Mouse (Mus musculus) liver, embryonic 14.5 days (tissue): ENCODE measurements around the gene Lins1. TPM values are rescaled to one million over a fixed set of nuclear protein-coding genes. Genes with fewer than 3 reads are reported as not detected.

Experiments
- ATAC-seq: fragments of 200-750 bp; cut with Nextera tagmentation; 2 replicates; pipeline ENCODE4 v1.8.0; 2017; ENCODE audit warnings: moderate number of reproducible peaks, mild to moderate bottlenecking, moderate library complexity; ENCODE audit not compliant: insufficient read depth
- DNase-seq, 3 experiments: peaks; one replicate each; pipeline ENCODE4 v3.0.0-alpha.2; 2012 to 2013; ENCODE audit warnings: low read depth in 3 of 3, low spot score in 3 of 3
- H3K27ac ChIP-seq: fragments of 300-500 bp; sonication (generic); 2 replicates; pipeline ENCODE4 v1.5.1; 2014; ENCODE audit warnings: moderate library complexity, mild to moderate bottlenecking, control low read depth, inconsistent platforms
- H3K27me3 ChIP-seq: fragments of 300-500 bp; sonication (generic); 2 replicates; pipeline ENCODE4 v1.6.1; 2014; ENCODE audit warnings: mild to moderate bottlenecking, low read length, moderate library complexity; ENCODE audit not compliant: control insufficient read depth, insufficient read depth
- H3K36me3 ChIP-seq: fragments of 300-500 bp; sonication (generic); replicated peaks from 2 replicates; pipeline ENCODE4 v1.6.1; 2014; ENCODE audit warnings: low read depth; ENCODE audit not compliant: control insufficient read depth, insufficient read depth
- H3K4me1 ChIP-seq, 2 experiments: fragments of 200-500 bp in 1 of 2; fragments of 300-500 bp in 1 of 2; sonication (generic) in 1 of 2; replicated peaks; 2 replicates each; pipeline ENCODE4 v1.6.1; 2012 to 2014; ENCODE audit warnings: antibody characterized with exemption in 1 of 2, inconsistent platforms in 1 of 2, low read length in 1 of 2; ENCODE audit not compliant: control insufficient read depth in 2 of 2, insufficient read depth in 2 of 2
- H3K4me2 ChIP-seq: fragments of 300-500 bp; sonication (generic); 2 replicates; pipeline ENCODE4 v1.6.1; 2014; ENCODE audit warnings: low read depth, mild to moderate bottlenecking, control low read depth, moderate library complexity
- H3K4me3 ChIP-seq, 2 experiments: fragments of 200-500 bp in 1 of 2; fragments of 300-500 bp in 1 of 2; sonication (generic) in 1 of 2; 2 replicates each; pipeline ENCODE4 v1.5.1; 2012 to 2014; ENCODE audit warnings: low read depth in 2 of 2, low read length in 2 of 2, mild to moderate bottlenecking in 2 of 2, control low read depth in 1 of 2, inconsistent platforms in 1 of 2, moderate library complexity in 1 of 2; ENCODE audit not compliant: insufficient read depth in 1 of 2
- H3K9ac ChIP-seq: fragments of 300-500 bp; sonication (generic); replicated peaks from 2 replicates; pipeline ENCODE4 v1.6.1; 2014; ENCODE audit warnings: mild to moderate bottlenecking, control low read depth, moderate library complexity
- H3K9me3 ChIP-seq: fragments of 300-500 bp; sonication (generic); 2 replicates; pipeline ENCODE4 v1.6.1; 2016; ENCODE audit warnings: low read length, mixed read lengths; ENCODE audit not compliant: control insufficient read depth
- CTCF ChIP-seq: IDR thresholded peaks from 2 replicates; pipeline ENCODE4 v1.5.1; 2016; ENCODE audit warnings: antibody characterized with exemption, low read depth, control low read depth
- EP300 ChIP-seq: IDR thresholded peaks from 2 replicates; pipeline ENCODE4 v1.6.1; 2016; ENCODE audit warnings: antibody characterized with exemption, low read depth
- WGBS: fragments of 180-500 bp; shearing (Covaris S2); extraction: QIAGEN DNeasy Blood & Tissue Kit; methylation state at CpG from one replicate; pipeline ENCODE4 v1.1.7; 2014; ENCODE audit not compliant: insufficient replicate concordance; 5-methylcytosine and 5-hydroxymethylcytosine counted together
- polyA plus RNA-seq, 2 experiments: library from polyadenylated mRNA; depleted of rRNA in 1 of 2; stranded (reverse) in 1 of 2; unstranded in 1 of 2; fragments of >200 nt; fragmentation: Nextera tagmentation in 1 of 2; extraction: Ambion mirVana in 1 of 2; gene quantifications; 2 replicates each; pipeline versions ENCODE4 v1.2.1 to v1.2.3; 2012 to 2014

Gene Lins1
- polyA plus RNA-seq, 2 experiments = 3.3 to 4.3 TPM

- Histone ChIP-seq H3K27me3 (no peaks in the 10 kb centered on the region), H3K9me3 (no peaks in the 10 kb centered on the region), H3K27ac (no peak overlapping the region), H3K36me3 (no peaks in the 10 kb centered on the region), H3K4me3 (no peak overlapping the region), H3K4me1 (no peaks in the 10 kb centered on the region), H3K4me2 (no peak overlapping the region), H3K9ac (no peak overlapping the region)
- DNase-seq (no peak), ATAC-seq (no peak)
- 76% methylated on average over 9 of the region's 9 CpGs for WGBS
- TF ChIP-seq CTCF (no peak), EP300 (no peak)
Observed at GRCm38 (mm10) chr7:66653596-66653995, 36.1 kb upstream of the Lins1 start.

DNA sequence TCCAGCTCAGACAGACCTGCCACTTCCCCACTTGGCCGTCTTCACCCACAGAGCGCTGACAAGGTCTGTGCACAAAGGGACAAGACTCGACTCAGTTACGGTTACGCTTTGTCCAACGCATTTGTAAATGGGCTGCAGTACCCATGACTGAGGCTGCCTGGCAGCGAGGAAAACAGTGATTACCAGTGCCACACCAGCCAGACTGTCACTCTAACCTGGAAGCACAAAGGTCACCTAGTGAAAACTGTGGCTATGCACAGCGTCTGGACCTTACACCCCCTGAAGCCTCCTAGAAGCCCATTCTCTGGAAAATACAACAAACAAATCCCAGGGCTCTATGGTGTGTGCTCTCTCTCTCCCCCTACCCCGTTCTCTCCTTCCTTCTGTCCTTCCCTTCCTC, 34.2 kb upstream of the Lins1 start:
- ATAC-seq = no peak
- no peak for DNase-seq
- Histone ChIP-seq H3K9me3 (no peaks in the 10 kb centered on the region), H3K4me2 (no peak overlapping the region), H3K27ac (no peak overlapping the region), H3K4me1 (no peaks in the 10 kb centered on the region), H3K9ac (no peak overlapping the region), H3K4me3 (no peak overlapping the region), H3K36me3 (peaks cover 7% of the 10 kb centered on the region; the same call in 1 of the 2 replicates), H3K27me3 (no peaks in the 10 kb centered on the region)
- 80% methylated on average over 9 of the region's 9 CpGs for WGBS
- no peak for TF ChIP-seq CTCF
- no peak for TF ChIP-seq EP300

GRCm38 (mm10) chr7:66660291-66660690, 29.4 kb upstream of the Lins1 start:
- H3K9me3 ChIP-seq = no peaks in the 10 kb centered on the region
- ATAC-seq (no peak), DNase-seq (no peak)
- no peak overlapping the region for H3K9ac ChIP-seq
- 69% methylated on average over 7 of the region's 7 CpGs for WGBS
- H3K27ac ChIP-seq = no peak overlapping the region
- no peak overlapping the region for H3K4me3 ChIP-seq
- peak; percentile 15; the same call in 1 of the 2 replicates for TF ChIP-seq CTCF
- TF ChIP-seq EP300 = no peak
- no peaks in the 10 kb centered on the region for H3K4me1 ChIP-seq
- no peak overlapping the region for H3K4me2 ChIP-seq
- peaks cover 7% of the 10 kb centered on the region; the same call in 1 of the 2 replicates for H3K36me3 ChIP-seq
- H3K27me3 ChIP-seq = no peaks in the 10 kb centered on the region

GRCm38 (mm10) chr7:66660972-66661371, 28.7 kb upstream of the Lins1 start:
- 74% methylated on average over 8 of the region's 8 CpGs for WGBS
- no peak for ATAC-seq

GRCm38 (mm10) chr7:66661572-66661971, 28.1 kb upstream of the Lins1 start:
- peak overlapping the region; percentile 25 to 56; a peak in 2 of 4 replicates for H3K4me3 ChIP-seq
- H3K9me3 ChIP-seq = no peaks in the 10 kb centered on the region
- H3K36me3 ChIP-seq = peaks cover 7% of the 10 kb centered on the region; the same call in 1 of the 2 replicates
- no peaks in the 10 kb centered on the region for H3K27me3 ChIP-seq
- peak overlapping the region; percentile 52 for H3K4me2 ChIP-seq
- H3K4me1 ChIP-seq = no peaks in the 10 kb centered on the region
- DNase-seq (peak; percentile 29 to 47 (median 35)), ATAC-seq (no peak)
- WGBS = 11% methylated on average over 8 of the region's 8 CpGs
- TF ChIP-seq EP300 (no peak), CTCF (peak; percentile 93)
- H3K27ac ChIP-seq = no peak overlapping the region
- H3K9ac ChIP-seq = no peak overlapping the region

More at GRCm38 (mm10) chr7:66660972-66661371, 28.7 kb upstream of the Lins1 start:
- Histone ChIP-seq H3K4me2 (no peak overlapping the region), H3K4me1 (no peaks in the 10 kb centered on the region), H3K9ac (no peak overlapping the region), H3K36me3 (peaks cover 7% of the 10 kb centered on the region; the same call in 1 of the 2 replicates), H3K9me3 (no peaks in the 10 kb centered on the region), H3K4me3 (no peak overlapping the region), H3K27me3 (no peaks in the 10 kb centered on the region), H3K27ac (no peak overlapping the region)
- DNase-seq = no peak
- no peak for TF ChIP-seq EP300
- no peak for TF ChIP-seq CTCF
